Mouse (Mus musculus) embryonic fibroblast, embryonic 13.5 days (primary cell): ENCODE measurements around the gene Ier2. TPM values are rescaled to one million over a fixed set of nuclear protein-coding genes. Genes with fewer than 3 reads are reported as not detected.
"Not testable (repeated sequence)": the region's sequence is repeated elsewhere in the genome, so short reads cannot be mapped to it uniquely, and the experiment has no call there.

ENCODE experiments used
- H3K27ac ChIP-seq: 2 replicates; pipeline ENCODE4 v1.5.1; 2012; ENCODE audit warnings: low read length, control low read depth, inconsistent platforms; ENCODE audit not compliant: insufficient read depth
- H3K4me1 ChIP-seq: 2 replicates; pipeline ENCODE4 v1.6.1; 2011; ENCODE audit warnings: low read length; ENCODE audit not compliant: control insufficient read depth, insufficient read depth
- H3K4me3 ChIP-seq: 2 replicates; pipeline ENCODE4 v1.5.1; 2011; ENCODE audit warnings: mild to moderate bottlenecking, control low read depth, low read length; ENCODE audit not compliant: insufficient read depth
- CTCF ChIP-seq: IDR thresholded peaks from 2 replicates; pipeline ENCODE4 v1.5.1; 2011; ENCODE audit warnings: mild to moderate bottlenecking, control low read depth, low read length, moderate library complexity, borderline replicate concordance; ENCODE audit not compliant: insufficient read depth
- POLR2A ChIP-seq: IDR thresholded peaks from 2 replicates; pipeline ENCODE4 v1.6.1; 2011; ENCODE audit warnings: low read depth, mild to moderate bottlenecking, control low read depth, low read length, moderate library complexity
- polyA plus RNA-seq: library from polyadenylated mRNA; stranded (reverse); fragments of >200 nt; gene quantifications from 2 replicates; pipeline ENCODE4 v1.2.4, GENCODE M21; 2011; ENCODE audit warnings: low read depth; ENCODE audit not compliant: missing spikeins, insufficient read length

Gene Ier2
- polyA plus RNA-seq, 1 experiment, result 38.2 TPM

GRCm38 (mm10) chr8:84633841-84634584, 28.6 kb downstream of the Ier2 start:
- Histone ChIP-seq H3K27ac (peak overlapping the region; percentile 3), H3K4me3 (no peak overlapping the region), H3K4me1 (peaks cover 20% of the 10 kb centered on the region)
- TF ChIP-seq POLR2A (no peak), CTCF (no peak)

- no peak overlapping the region for H3K4me3 ChIP-seq
- no peak overlapping the region for H3K27ac ChIP-seq
- TF ChIP-seq CTCF (no peak), POLR2A (no peak)
- H3K4me1 ChIP-seq, result peaks cover 15% of the 10 kb centered on the region
Measured at GRCm38 (mm10) chr8:84631813-84632212, 30.8 kb downstream of the Ier2 start.

GRCm38 (mm10) chr8:84630145-84630544, 32.5 kb downstream of the Ier2 start:
- no peak overlapping the region for H3K4me3 ChIP-seq
- TF ChIP-seq POLR2A, result no peak
- no peak for TF ChIP-seq CTCF
- no peak overlapping the region for H3K27ac ChIP-seq
- H3K4me1 ChIP-seq, result peaks cover 5% of the 10 kb centered on the region; the same call in 1 of the 2 replicates

- Histone ChIP-seq H3K4me3 (no peak overlapping the region), H3K4me1 (no peaks in the 10 kb centered on the region), H3K27ac (no peak overlapping the region)
- TF ChIP-seq POLR2A (no peak), CTCF (no peak)
Measured at GRCm38 (mm10) chr8:84629586-84629985, 33.1 kb downstream of the Ier2 start.

GRCm38 (mm10) chr8:84623425-84623824, 39.2 kb downstream of the Ier2 start:
- H3K27ac ChIP-seq, H3K4me1 ChIP-seq, H3K4me3 ChIP-seq: not testable (repeated sequence)

GRCm38 (mm10) chr8:84621102-84621625, 41.5 kb downstream of the Ier2 start:
- no peak overlapping the region for H3K4me3 ChIP-seq
- H3K27ac ChIP-seq, result no peak overlapping the region
- TF ChIP-seq POLR2A, result no peak
- no peak for TF ChIP-seq CTCF
- no peaks in the 10 kb centered on the region for H3K4me1 ChIP-seq

GRCm38 (mm10) chr8:84617005-84617404, 45.6 kb downstream of the Ier2 start:
- TF ChIP-seq CTCF (no peak), POLR2A (no peak)
- H3K27ac ChIP-seq, result no peak overlapping the region
- H3K4me1 ChIP-seq, result 0 out of 2 replicates have a peak, but pooled peaks cover 2% of the 10 kb centered on the region
- no peak overlapping the region for H3K4me3 ChIP-seq

GRCm38 (mm10) chr8:84615666-84616485, 46.8 kb downstream of the Ier2 start:
- H3K4me1 ChIP-seq, result 0 out of 2 replicates have a peak, but pooled peaks cover 2% of the 10 kb centered on the region
- TF ChIP-seq POLR2A, result no peak
- H3K27ac ChIP-seq, result peak overlapping the region; percentile 20
- no peak overlapping the region for H3K4me3 ChIP-seq

- Histone ChIP-seq H3K4me3 (no peak overlapping the region), H3K4me1 (0 out of 2 replicates have a peak, but pooled peaks cover 2% of the 10 kb centered on the region), H3K27ac (no peak overlapping the region)
- TF ChIP-seq CTCF, result no peak
- TF ChIP-seq POLR2A, result no peak
Measured at GRCm38 (mm10) chr8:84614512-84615223, 48.0 kb downstream of the Ier2 start.

Other genes with a start within 250 kb of the Ier2 start
- gene Trmt1, start 23.5 kb upstream of the Ier2 start, polyA plus RNA-seq, result 80.2 and 86.7 TPM in 2 replicates
- 47.2 and 54.9 TPM in 2 replicates for gene Nacc1, start 25.0 kb upstream of the Ier2 start, polyA plus RNA-seq
- not detected in 2 replicates for gene Lyl1, start 38.6 kb upstream of the Ier2 start, polyA plus RNA-seq
- 0.74 TPM in 1 of 2 replicates, not detected in the other for gene G430095P16Rik, start 60.2 kb upstream of the Ier2 start, polyA plus RNA-seq
- gene Nfix, start 137.5 kb upstream of the Ier2 start, polyA plus RNA-seq, result 173 and 236 TPM in 2 replicates
- gene Dand5, start 160.0 kb upstream of the Ier2 start, polyA plus RNA-seq, result 2.0 and 2.3 TPM in 2 replicates
- gene Gadd45gip1, start 168.7 kb upstream of the Ier2 start, polyA plus RNA-seq, result 11.7 and 12.6 TPM in 2 replicates
- gene Rad23a, start 177.8 kb upstream of the Ier2 start, polyA plus RNA-seq, result 57.6 and 61.7 TPM in 2 replicates
- gene Calr, start 184.1 kb upstream of the Ier2 start, polyA plus RNA-seq, result 1,122 and 1,201 TPM in 2 replicates
- gene Farsa, start 194.1 kb upstream of the Ier2 start, polyA plus RNA-seq, result 41.0 and 43.5 TPM in 2 replicates
- 8.7 and 18.9 TPM in 2 replicates for gene Syce2, start 209.3 kb upstream of the Ier2 start, polyA plus RNA-seq
- 18.6 and 23.5 TPM in 2 replicates for gene Gcdh, start 231.1 kb upstream of the Ier2 start, polyA plus RNA-seq
- not detected in 2 replicates for gene Klf1, start 239.1 kb upstream of the Ier2 start, polyA plus RNA-seq
- 17.2 and 19.7 TPM in 2 replicates for gene Dnase2a, start 245.7 kb upstream of the Ier2 start, polyA plus RNA-seq